Mouse (Mus musculus): ENCODE measurements around the gene Gm27029.

DNA sequence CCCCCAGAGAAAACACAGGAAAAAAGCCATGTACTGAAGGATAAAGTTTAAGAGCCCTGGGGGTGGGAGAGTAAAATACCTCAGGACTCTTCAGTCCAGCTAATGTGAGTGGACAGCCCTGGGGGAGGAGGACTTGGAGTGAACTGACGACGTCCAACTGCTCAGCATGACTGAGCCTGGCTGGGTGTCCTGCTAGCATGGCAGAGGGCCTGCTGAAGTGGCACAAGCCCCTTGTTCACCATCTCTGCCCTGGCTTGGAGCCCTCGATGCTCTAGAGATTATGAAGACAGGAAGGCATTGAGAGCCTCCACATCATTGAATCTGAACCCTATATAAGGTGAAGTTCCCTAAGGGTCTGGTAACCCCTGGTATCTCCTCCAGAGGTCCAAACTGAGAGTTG is 47.3 kb upstream of the Gm27029 start:
- no peak for TF ChIP-seq EP300 (IDR thresholded peaks at IDR 0.05; ENCODE audit: insufficient read depth, low read depth, low read length)
- TF ChIP-seq CTCF (IDR thresholded peaks at IDR 0.05; ENCODE audit: low read depth, low read length), result no peak
- TF ChIP-seq POLR2A (IDR thresholded peaks at IDR 0.05; ENCODE audit: insufficient read depth, low read length), result no peak

All from ES-Bruce4 (cell line).